Mouse (Mus musculus) lung, postnatal 10 days (tissue): ENCODE results near the gene Gse1.
A peak's percentile ranks its signal among the peaks of the same experiment; 100 is the strongest.

Experiments
- DNase-seq: peaks from one replicate; pipeline ENCODE4 v3.0.0; 2021

The Gse1 gene

DNA sequence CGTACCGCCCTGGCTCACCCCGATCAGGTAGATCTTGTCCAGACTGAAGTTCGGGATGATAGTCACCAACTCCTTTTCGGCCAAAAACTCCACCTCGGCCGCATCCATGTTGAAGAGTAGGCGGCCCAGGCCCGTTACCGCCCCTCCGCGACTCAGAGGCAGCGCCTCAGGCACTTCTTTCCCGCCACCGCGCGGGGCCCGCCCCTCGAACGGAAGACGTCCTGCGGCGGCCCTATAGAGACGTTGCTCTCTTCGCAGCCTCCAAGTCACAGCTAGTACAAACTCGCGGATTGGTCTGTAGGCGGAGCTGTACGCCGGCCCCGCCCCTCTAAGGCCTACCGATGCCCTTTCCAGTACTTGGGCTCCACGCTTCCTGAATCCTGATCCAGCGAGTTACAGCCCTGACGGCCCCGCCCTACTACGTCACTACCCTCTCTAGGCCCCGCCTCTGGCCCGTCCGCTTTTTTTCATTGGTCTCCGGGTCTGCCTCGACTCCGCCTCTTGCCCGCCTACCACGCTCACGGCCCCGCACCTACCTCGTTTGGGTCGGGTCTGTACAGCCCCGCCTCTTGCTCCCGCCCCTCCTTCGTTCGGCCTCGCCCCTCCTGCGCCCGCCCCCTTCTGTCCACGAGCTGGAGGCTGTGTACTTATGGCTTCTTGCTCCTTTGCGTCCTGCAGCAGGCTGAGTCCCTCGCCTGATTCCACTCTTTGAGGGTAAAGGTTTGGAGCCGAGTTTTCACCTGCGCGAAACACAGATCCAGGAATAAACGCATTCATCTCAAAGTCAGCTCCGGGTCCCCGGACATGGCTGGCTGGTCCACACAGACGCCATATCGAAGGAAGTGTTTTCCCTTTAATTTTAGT lies 360.9 kb downstream of the Gse1 start, which contains the start of gene Gins2:
Gene Gins2, minus strand, starts transcription at position 397 of the 864 bp plus-strand sequence.
- peak; percentile 100 for DNase-seq

DNA sequence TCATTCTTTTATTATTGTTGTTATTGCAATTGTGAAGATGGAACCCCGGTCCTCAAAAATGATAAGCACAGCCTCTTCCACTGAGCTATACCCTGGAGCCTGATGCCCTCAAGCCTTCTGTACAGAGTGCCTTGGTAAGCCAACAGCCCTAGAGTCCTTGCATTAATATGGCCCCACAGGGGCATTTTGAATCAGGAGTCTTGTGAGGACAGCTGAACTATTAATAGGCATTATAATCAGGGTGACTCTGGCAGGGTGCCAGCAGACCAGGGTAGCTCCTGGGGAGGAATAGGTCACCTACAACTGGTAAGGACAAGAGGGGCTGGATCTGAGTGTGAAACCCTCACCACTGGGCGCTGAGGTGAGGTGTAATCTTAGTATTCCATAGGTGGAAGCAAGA lies 361.7 kb downstream of the Gse1 start:
- peak; percentile 56 for DNase-seq

DNA sequence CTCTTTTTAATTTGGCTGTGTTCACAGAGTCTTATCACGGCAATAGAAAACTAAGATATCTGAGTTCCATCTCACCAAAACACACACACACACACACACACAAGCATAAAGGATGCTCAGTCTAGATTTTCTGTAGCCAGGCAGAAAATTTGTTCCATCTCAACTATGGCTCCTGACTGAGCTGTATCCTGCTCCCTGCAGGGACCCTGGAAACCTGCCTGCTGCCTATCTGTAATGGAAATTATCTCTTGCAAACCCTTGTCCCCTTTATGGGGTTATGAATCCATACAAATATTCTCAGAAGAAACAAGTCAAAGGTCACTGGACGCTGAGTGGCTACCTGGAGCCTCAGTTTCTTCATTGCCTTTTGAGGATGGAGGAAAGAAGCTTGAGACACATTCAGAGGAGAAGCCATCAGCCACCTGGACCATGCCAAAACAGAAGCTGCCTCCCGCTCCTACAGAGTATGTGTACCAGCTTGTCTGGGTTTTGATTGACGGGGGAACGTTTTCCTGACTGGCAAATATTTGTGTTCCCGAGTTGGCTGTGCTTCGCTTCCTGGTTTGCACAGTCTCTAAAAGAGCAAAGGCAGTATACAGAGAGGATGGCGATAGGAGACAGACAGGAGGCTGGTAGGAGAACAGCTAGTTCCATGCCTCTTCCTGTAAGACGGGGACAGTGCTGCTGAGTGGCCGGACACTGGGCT lies 363.5 kb downstream of the Gse1 start:
- DNase-seq = no peak

DNA sequence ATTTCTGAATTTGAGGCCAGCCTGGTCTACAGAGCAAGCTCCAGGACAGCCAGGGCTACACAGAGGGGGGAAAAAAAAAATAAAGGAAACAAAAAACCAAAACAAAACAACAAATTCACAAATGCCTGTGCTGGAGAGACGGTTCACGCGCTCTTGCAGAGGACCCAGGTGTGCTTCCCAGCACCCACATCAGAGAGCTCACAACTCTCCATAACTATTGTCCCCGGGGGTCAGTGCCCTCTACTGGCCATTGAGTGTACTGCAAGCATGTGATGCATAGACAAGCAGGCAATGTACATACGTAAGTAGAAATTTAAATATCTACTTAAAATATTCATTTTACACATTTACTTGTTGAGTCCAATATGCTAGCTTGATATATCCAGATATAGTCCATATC lies 366.3 kb downstream of the Gse1 start:
- no peak for DNase-seq

DNA sequence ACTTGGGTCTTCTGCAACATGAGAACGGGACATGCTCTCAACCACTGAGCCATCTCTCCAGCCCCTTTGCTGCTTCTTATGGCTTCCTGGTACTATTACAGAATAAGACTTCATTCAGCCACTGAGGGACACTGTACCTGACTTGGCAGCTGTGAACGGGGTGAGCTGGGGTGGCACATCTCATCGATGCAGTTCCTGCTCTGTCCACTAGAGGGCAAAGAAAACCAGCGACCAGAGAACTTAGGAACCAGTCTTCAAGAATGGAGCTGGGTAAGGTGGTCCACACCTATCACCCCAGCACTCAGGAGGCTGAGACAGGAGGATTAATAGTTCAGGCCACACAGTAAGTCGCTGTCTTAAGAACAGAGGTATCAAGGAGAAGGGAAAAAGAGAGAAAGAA lies 367.7 kb downstream of the Gse1 start:
- peak; percentile 71 for DNase-seq

DNA sequence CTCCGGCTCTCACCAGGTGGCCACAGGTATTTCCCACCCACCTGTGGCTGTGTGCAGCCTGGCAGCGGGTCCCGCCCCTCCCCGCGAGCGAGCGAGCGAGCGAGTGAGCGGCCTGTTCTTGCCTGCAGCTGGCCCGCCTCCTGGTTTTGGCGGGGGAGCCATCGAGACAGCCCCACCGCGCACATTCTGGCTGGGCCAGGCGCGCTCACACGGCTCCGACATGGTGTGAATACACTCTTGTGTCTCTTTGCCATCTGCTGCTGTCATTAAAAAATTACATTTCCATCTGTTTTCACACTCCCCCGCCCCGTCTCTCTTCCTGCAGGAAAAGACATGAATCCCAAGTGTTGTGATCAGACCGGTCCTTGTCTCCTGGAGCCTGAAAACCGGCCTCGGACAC lies 370.3 kb downstream of the Gse1 start:
- peak; percentile 53 for DNase-seq

DNA sequence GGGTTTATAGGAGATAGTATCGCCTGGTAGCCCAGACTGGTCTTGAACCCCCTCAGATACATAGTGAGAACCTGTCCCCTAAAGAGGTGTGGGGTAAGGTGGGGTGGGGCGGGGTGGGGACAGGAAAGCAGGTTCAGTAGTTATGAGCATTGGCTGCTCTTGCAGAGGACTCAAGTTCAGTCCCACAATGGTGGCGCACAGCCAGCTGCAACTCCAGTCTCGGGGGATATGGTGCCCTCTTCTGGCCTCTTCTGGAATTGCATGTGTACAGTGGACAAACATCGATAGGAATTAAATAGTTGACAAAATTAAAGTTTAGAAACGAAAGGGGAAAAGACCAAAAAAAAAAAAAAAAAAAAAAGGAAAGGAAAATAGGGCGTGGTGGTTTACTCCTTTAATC lies 371.2 kb downstream of the Gse1 start:
- DNase-seq = peak; percentile 90

DNA sequence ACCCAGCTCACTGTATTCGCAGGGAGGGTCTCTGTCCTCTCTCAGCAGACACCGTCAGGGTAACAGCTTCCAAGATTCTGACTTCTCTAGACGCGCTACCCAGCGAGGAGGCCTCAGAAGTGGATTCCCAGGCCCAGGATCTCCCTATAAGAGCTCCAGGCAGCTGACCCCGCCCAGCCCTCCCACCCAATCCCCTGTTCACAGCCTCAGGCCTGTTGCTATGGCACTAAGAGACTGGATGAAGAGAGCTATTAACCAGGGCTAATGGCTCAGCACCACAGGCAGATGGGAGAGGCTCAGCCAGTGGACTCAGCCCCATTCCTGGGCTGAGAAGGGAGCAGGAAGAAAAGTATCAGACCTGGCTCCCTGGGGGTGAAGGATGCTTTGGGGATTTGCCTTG lies 374.4 kb downstream of the Gse1 start:
- DNase-seq = no peak

DNA sequence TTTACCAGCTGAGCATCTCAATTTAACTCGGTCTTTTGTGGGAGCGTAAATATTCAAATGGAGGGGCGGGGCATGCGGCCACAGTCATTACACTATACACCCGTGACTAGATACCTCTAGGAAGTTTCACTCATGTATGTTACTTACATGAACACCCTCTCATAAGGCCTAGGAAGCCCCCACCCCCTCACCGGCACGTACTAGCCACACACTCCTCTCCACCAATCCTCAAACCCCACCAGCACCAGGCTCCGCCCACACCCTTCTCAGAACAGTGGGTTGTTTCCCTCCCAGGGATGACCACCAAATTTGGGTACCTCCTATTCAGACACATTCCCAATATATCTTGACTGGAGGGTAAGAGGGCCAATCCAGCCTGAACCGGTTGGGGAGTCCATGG lies 379.2 kb downstream of the Gse1 start:
- DNase-seq = no peak

DNA sequence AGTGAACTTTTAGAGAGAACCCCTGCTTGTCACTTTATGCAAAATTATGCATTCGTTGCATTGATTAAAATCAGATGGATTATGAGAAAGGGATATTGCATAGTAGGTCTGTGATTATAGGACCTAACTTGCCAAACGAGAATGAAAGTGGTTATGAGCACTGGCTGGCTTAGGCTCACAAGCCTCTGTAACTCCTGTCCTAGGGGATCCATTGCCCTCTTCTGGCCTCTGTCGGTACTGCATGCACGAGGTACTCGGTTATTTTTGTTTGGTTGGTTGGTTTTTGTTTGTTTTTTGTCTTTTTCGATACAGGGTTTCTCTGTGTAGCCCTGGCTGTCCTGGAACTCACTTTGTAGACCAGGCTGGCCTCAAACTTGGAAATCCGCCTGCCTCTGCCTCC lies 379.6 kb downstream of the Gse1 start:
- peak; percentile 86 for DNase-seq

DNA sequence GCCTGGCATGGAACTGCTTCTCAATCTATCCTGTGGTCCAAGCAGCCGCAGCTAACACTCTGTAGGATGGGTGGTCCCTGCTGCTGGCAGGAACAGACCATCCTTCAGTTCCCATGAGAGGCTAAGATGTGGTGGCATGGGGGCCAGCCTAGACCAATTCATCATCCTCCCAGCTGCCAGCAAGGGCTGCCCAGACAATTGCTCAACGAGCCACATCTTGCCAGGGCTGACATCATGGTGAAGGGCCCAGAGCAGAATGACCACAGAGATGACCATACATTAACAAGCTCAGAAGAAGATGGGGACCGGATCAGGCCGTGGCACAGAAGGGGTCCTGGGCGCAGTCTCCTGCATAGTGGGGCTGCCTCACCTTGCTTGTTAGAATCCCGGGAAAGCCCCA lies 382.6 kb downstream of the Gse1 start:
- no peak for DNase-seq

DNA sequence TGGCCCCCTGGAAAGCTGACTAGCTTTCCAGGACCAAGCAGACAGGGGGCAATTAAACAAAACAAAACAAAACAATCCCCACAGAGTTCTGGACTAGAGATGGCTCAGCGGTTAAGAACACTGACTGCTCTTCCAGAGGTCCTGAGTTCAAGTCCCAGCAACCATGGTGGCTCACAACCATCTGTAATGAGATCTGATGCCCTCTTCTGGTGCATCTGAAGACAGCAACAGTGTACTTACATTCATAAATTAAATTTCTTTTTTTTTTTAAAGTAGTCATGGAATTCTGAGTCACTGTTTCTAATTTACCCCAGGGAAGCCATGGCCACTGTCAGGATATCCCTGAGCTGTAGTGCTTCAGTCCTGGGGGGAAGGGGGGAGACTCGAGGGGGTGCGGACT lies 386.2 kb downstream of the Gse1 start:
- DNase-seq = no peak

DNA sequence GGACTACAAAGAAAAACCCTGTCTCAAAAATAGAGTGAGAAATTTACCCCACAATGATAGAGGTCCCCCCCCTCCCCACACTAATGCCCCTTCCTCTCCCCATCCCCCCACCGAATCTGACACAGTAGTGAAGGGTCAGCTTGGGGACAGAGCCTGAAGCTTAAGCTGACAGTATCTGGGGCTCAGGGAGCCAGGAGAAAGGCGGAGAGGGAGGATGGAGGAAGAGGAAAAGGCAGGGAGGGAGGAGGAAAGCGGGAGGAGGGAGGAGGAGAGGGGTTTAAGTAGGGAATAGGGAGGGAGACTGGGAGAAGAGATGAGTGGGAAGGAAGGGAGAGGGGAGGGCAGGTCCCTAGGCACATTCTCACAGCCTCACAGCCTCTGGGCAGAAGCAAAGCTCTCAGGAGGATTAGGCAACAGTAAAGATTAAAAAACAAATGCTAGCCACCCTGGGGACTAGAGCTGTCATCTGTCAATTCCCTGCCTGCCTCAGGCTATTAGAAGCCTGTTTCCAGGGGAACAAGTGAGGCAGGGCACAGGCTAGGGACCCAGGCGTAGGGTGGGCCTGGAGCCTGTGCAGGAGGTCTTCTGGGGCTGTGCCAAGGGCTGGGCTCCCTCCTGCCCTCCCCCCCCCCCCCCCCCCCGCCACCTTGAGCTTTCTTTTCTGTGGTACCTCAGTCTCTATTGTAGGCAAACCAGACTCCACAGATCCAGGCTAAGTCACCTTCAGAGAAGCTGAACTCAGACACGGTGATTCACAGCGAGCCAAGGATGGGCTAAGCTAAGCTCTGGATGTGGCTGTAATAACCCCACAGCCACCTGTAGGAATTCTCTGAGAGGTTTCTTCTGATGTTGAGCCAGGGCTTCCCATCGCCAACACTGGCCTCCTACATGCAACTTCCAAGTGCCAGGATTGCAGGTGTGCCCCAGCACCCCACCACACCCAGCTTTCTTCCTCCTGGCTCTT lies 388.7 kb downstream of the Gse1 start:
- DNase-seq = no peak

DNA sequence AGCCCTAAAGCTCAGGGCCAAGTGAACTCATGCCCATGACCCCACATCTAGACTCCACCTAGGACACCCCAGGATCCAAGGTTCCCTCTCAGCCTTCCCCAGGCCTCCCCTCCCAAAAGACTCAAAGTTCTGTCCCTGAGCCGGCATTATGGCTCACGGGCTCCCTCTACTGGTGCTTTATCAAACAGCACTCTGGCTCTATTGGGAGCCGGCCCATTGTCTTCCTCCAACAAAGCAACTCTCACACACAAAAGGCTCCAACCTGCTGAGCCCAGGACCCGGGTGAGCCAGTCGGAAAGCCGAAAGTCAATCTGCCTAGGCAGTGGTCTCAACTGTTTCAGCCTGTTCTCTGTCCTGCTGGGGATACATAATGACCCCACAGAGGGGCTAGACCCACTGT lies 389.9 kb downstream of the Gse1 start:
- DNase-seq = peak; percentile 79

DNA sequence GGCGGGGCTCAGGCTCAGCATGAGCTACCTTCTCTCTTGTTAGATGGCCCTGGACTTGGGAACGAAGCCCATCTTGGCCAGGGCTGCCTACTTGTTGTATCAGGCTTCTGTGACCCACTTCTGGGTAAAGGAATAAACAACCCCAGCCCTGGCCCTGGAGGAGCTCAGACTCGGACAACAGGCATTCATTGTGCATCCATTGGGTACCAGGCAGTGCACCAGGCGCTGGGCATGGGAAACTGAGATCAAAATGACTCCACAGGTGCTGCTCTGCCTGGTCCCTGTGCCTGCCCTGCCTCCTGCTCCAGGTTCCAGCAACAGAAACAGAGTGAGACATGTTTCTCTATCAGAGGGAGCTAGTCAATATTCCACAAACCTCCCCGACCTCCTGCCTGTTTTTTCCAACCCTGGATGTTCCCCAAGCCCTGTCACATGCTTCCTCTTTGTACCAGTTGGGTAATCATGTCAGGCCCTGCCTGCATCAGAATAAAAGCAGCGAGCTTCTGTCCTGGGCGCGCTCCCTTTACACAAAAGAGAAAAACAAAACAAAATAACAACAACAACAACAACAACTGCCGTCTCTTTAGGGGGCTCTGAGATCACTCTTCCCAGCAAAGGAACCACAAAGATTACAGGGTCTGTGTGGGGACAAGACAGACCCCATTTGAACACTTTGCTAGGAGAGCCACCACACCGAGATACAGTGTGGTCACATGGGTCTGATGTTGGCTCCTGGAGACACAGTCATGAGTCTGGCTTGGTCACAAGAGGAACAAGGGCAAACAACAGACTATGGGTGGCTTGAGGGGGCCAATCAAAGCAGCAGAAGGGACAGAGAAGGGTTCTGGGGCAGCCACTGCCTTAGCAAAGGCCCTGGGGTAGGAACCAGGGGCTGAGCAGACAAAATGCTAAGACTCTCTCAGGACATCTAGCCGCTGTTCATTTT lies 391.3 kb downstream of the Gse1 start:
- peak; percentile 28 for DNase-seq

DNA sequence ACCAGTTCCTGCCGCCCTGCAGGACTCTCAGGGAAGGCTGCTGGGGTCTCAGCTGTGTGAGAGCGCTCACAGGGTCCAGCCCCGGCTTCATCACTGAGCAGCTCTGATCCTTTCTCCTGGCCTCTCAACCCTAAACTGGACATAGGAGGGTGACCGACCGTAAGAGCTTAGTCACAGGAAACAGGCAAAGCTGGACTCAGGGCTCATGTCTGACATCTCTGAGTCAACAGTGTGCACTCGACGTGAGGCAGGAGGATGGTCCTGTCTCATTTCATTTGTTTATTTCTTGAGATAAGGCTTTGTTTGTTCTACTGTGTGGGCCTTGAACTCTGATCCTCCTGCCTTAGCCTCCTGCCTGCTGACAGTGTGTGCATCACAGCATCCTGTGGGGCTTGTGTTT lies 392.2 kb downstream of the Gse1 start:
- no peak for DNase-seq

DNA sequence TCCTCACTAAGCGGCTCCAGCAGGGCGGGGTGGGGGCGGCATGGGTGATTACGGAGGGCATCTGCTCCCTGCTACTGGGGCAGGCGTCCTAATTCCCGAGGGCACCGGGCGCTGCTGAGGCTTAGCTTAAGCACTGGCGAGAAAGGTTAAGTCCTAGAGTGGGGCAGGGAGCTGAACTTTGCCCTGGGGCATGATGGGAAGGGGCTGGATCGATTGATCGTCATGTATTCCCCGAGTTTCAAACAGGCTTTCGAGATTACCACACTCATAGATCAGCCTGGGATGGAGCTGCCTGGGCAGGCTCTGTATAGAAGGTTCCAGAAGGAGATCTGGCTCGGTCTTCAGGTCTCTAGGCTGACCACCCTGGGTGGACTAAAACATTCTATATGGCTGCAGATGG lies 393.9 kb downstream of the Gse1 start:
- DNase-seq = no peak

DNA sequence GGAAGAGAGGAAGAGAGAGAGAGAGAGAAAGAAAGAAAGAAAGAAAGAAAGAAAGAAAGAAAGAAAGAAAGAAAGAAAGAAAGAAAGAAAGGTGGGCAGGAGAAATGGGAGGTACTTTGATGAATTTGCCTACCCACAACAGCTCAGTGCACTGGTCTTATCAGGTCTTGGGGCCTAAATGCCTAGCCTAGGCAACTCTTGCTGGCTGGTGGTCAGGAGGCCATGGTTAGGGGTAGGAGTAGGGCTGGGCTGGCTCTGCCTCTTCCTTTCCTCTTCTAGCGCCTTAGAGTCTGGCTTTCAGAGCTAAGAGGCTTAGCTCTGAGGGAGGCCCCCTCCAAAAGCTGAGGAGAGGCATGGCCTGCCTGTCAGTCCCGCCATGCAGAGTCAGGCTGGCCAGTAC lies 395.4 kb downstream of the Gse1 start:
- no peak for DNase-seq

DNA sequence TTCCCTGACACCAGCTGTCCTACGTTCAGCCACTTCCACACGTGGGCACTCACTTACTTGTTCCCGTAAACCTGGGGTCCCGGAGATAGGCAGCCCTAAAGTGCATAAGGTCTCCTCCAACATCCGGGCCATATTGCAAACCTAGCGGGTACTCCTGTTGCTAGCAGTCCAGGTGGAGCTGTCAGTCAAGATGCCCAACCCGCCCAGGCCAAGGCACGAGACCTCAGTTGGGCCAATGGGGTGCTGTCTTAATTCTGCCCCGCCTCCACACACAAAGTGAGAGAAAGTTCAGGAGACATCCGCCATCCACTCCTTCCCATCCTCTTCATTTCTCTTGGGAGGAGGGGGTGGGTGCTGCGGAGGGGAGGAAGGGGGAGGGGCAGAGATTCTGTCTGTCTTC lies 398.2 kb downstream of the Gse1 start:
- no peak for DNase-seq

DNA sequence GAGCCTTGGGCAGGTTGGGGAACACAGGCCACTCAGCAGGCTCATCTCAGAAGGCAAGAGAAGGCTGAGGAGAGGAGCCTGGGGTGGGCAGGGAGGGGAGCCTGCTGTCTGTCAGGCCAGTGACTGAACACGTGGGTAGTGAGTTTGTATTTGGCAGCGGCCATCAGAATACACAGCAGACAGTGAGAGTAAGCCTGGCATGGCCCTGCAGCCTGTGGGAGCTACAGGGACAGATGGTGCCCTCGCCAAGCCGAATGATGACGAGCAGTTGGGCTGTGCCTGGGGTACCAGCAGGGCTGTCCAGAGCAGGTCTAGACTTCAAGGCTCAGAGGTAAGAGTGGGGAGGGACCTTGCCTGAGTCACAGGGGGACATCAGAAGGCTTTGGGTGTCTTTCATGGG lies 399.0 kb downstream of the Gse1 start:
- no peak for DNase-seq

DNA sequence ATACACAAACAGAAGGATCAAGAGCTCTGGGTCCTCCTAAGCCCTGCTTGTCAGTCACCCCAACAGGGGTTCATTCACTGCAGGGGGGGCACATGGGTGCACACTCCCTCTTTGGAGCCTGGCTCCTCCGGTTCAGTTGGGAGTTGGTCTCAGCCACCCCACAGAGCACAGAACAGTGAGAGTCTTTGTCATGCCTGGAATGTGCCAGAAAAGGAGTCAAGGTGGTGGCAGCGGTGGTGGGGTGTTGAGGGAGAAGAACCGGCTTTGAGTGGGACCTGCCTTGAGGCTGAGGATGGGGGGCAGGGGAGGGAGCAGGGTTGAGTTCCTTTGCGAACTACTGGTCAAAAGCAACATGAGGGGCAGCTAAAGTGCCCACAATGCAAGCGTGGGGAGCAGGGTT lies 401.8 kb downstream of the Gse1 start:
- DNase-seq = no peak

DNA sequence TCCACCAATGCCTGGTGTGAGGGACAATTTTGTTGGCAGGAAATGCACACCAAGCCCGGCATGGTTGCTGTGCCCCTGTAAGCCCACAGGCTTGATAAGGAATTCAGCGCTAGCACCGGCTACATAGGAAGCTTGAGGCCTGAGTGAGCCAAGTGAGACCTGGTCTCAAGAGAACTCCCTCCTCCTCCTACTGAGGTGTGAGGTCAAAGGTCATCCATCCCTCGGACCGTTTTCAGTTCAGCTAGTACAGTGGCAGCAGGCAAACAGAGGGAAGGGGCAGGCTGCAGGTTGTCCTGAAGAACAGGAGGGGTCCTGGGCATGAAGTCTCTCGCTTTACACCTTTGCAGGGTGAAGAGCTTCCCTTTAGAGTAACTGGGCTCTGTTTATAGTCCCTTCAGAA lies 402.6 kb downstream of the Gse1 start:
- DNase-seq = no peak
